8 mouse cellular contexts compared by ENCODE assay signal in genomic region chr4:153417926-153418325, GRCm38 (mm10).
DNase-seq lines count a peak whose midpoint lies in the region; ATAC-seq lines count a peak whose summit lies in the region.
"Had no signal": no experiment of that assay in that cellular context is flagged by ENCODE, and none has a peak within 500 bp of the region (broad histone marks: within the 10 kb centered on the region; RNA-seq: fewer than 3 reads in every experiment).

No protein-coding gene starts in this region.

- WGBS in embryonic facial prominence, embryonic 10.5 days, result 1% methylated on average over 12 of the region's 12 CpGs

- peaks cover 16% of the 10 kb centered on the region; the same call in 1 of the 2 replicates for H3K27me3 ChIP-seq in embryonic facial prominence, embryonic 10.5 days (replicated peaks; ENCODE audit: low read depth, poor library complexity, severe bottlenecking)
- H3K27me3 ChIP-seq: liver, embryonic 15.5 days had no signal

- H3K9me3 ChIP-seq in embryonic facial prominence, embryonic 10.5 days, result no peaks in the 10 kb centered on the region
- H3K9me3 ChIP-seq: liver, embryonic 15.5 days had no signal

- H3K27ac ChIP-seq in embryonic facial prominence, embryonic 10.5 days (replicated peaks), result no peak overlapping the region
- H3K27ac ChIP-seq: liver, embryonic 15.5 days had no signal

- DNase-seq in ES-CJ7 (ENCODE audit: low read depth, low spot score) (peak; percentile 76), R1 (ENCODE audit: low read depth, low spot score) (peak; percentile 76)
- DNase-seq in embryonic facial prominence, embryonic 10.5 days (ENCODE audit: low spot score), result peak; percentile 69
- DNase-seq in heart, postnatal 14 days, result peak; percentile 9 to 36
- peak; percentile 67 to 80 for DNase-seq in kidney, postnatal 4 days
- peak; percentile 12 for DNase-seq in ovary, postnatal 14 days (ENCODE audit: low spot score)

- peaks cover 29% of the 10 kb centered on the region for H3K4me1 ChIP-seq in embryonic facial prominence, embryonic 10.5 days
- H3K4me1 ChIP-seq: liver, embryonic 15.5 days had no signal

- intact Hi-C loops in heart, postnatal 14 days (cut with DNase I), result no loop called here

- H3K4me3 ChIP-seq in embryonic facial prominence, embryonic 10.5 days, result peak overlapping the region; percentile 53
- H3K4me3 ChIP-seq: liver, embryonic 15.5 days had no signal

- no peaks in the 10 kb centered on the region for H3K36me3 ChIP-seq in embryonic facial prominence, embryonic 10.5 days (replicated peaks)
- H3K36me3 ChIP-seq: liver, embryonic 15.5 days had no signal

- ATAC-seq in monocyte, adult 5-6 weeks (replicated peaks; ENCODE audit: insufficient number of reproducible peaks, low FRiP score, low TSS enrichment, poor library complexity, severe bottlenecking), result no peak

Comparison
In these comparisons a context has a peak if more than half of its experiments do, and no peak if none do; other contexts are left out.
1. DNase-seq: peak in every context shown above with its lines; median percentile 76 in ES-CJ7; 76 in R1; 74 in kidney, postnatal 4 days; 69 in embryonic facial prominence, embryonic 10.5 days; 22 in heart, postnatal 14 days; 12 in ovary, postnatal 14 days.